Mouse (Mus musculus) MEL (cell line): ENCODE measurements around the gene Habp2. TPM values are rescaled to one million over a fixed set of nuclear protein-coding genes. Genes with fewer than 3 reads are reported as not detected.

Experiments used
- DNase-seq: peaks from one replicate; pipeline ENCODE4 v3.0.0; 2011; ENCODE audit warnings: low read depth, low spot score
- H3K27ac ChIP-seq: 2 replicates; pipeline ENCODE4 v1.5.1; 2012; ENCODE audit warnings: low read depth, mild to moderate bottlenecking, control low read depth, low read length, moderate library complexity; ENCODE audit not compliant: control insufficient read depth
- H3K27me3 ChIP-seq, 2 experiments: fragments of 150-350 bp in 1 of 2; sonication (generic) in 1 of 2; 2 replicates each; pipeline ENCODE4 v1.6.1; 2012; ENCODE audit warnings: low read length in 2 of 2, mild to moderate bottlenecking in 2 of 2, improper control_type of control experiment in 1 of 2, moderate library complexity in 1 of 2; ENCODE audit not compliant: insufficient read depth in 2 of 2, control insufficient read depth in 1 of 2
- H3K36me3 ChIP-seq, 2 experiments: 2 replicates each; pipeline ENCODE4 v1.6.1; 2012 to 2014; ENCODE audit warnings: low read length in 2 of 2, improper control_type of control experiment in 1 of 2, inconsistent platforms in 1 of 2, mild to moderate bottlenecking in 1 of 2; ENCODE audit not compliant: insufficient read depth in 2 of 2, control insufficient read depth in 1 of 2
- H3K4me1 ChIP-seq, 2 experiments: fragments of 150-350 bp in 1 of 2; sonication (generic) in 1 of 2; 2 replicates each; pipeline ENCODE4 v1.6.1; 2012; ENCODE audit warnings: low read length in 2 of 2, improper control_type of control experiment in 1 of 2, mild to moderate bottlenecking in 1 of 2; ENCODE audit not compliant: insufficient read depth in 2 of 2, control insufficient read depth in 1 of 2
- H3K4me3 ChIP-seq, 2 experiments: fragments of 150-350 bp in 1 of 2; sonication (generic) in 1 of 2; 2 replicates each; pipeline ENCODE4 v1.5.1; 2012; ENCODE audit warnings: low read depth in 2 of 2, low read length in 2 of 2, mild to moderate bottlenecking in 2 of 2, moderate library complexity in 2 of 2, control low read depth in 1 of 2, improper control_type of control experiment in 1 of 2; ENCODE audit not compliant: control insufficient read depth in 1 of 2, insufficient read depth in 1 of 2
- H3K79me2 ChIP-seq: 2 replicates; pipeline ENCODE4 v1.6.1; 2012; ENCODE audit warnings: mild to moderate bottlenecking, low read length, moderate library complexity; ENCODE audit not compliant: control insufficient read depth, poor library complexity, insufficient read depth
- H3K9ac ChIP-seq: 2 replicates; pipeline ENCODE4 v1.6.1; 2012; ENCODE audit warnings: low read depth, mild to moderate bottlenecking, control low read depth, low read length, moderate library complexity; ENCODE audit not compliant: control insufficient read depth, poor library complexity, severe bottlenecking
- H3K9me3 ChIP-seq: fragments of 150-350 bp; sonication (generic); replicated peaks from 2 replicates; pipeline ENCODE4 v1.6.1; 2012; ENCODE audit warnings: mild to moderate bottlenecking, low read length, improper control_type of control experiment, moderate library complexity; ENCODE audit not compliant: insufficient read depth
- CHD1 ChIP-seq: IDR thresholded peaks from 2 replicates; pipeline ENCODE4 v1.6.1; 2012; ENCODE audit warnings: low read depth, mild to moderate bottlenecking, inconsistent platforms, low read length, improper control_type of control experiment
- CHD2 ChIP-seq: IDR thresholded peaks from 2 replicates; pipeline ENCODE4 v1.6.1; 2011; ENCODE audit warnings: low read length, improper control_type of control experiment
- CTCF ChIP-seq, 3 experiments: IDR thresholded peaks in 2 of 3; conservative IDR thresholded peaks in 1 of 3; 2 replicates each; pipeline ENCODE4 v1.5.1; 2011 to 2012; ENCODE audit warnings: low read length in 3 of 3, low read depth in 2 of 3, mild to moderate bottlenecking in 2 of 3, improper control_type of control experiment in 1 of 3, inconsistent platforms in 1 of 3, mixed read lengths in 1 of 3, moderate library complexity in 1 of 3; ENCODE audit not compliant: control insufficient read depth in 1 of 3, insufficient read depth in 1 of 3, poor library complexity in 1 of 3, severe bottlenecking in 1 of 3
- ETS1 ChIP-seq: IDR thresholded peaks from 2 replicates; pipeline ENCODE4 v1.6.1; 2012; ENCODE audit warnings: low read depth, mild to moderate bottlenecking, inconsistent platforms, low read length, improper control_type of control experiment, moderate library complexity
- GABPA ChIP-seq: IDR thresholded peaks from 2 replicates; pipeline ENCODE4 v1.6.1; 2012; ENCODE audit warnings: low read depth, mild to moderate bottlenecking, inconsistent platforms, low read length, improper control_type of control experiment, moderate library complexity
- GATA1 ChIP-seq: IDR thresholded peaks from 2 replicates; pipeline ENCODE4 v1.6.1; 2011; ENCODE audit warnings: low read depth, low read length, improper control_type of control experiment
- HCFC1 ChIP-seq: IDR thresholded peaks from 2 replicates; pipeline ENCODE4 v1.6.1; 2012; ENCODE audit warnings: low read depth, mild to moderate bottlenecking, inconsistent platforms, low read length, improper control_type of control experiment, moderate library complexity
- JUND ChIP-seq: IDR thresholded peaks from 2 replicates; pipeline ENCODE4 v1.6.1; 2011; ENCODE audit warnings: low read depth, mild to moderate bottlenecking, improper control_type of control experiment, low read length
- KAT2A ChIP-seq: conservative IDR thresholded peaks from 2 replicates; pipeline ENCODE4 v1.6.1; 2012; ENCODE audit warnings: low read depth, low read length, improper control_type of control experiment, inconsistent platforms
- MAFK ChIP-seq: IDR thresholded peaks from 2 replicates; pipeline ENCODE4 v1.6.1; 2011; ENCODE audit warnings: low read depth, mild to moderate bottlenecking, low read length, improper control_type of control experiment, borderline replicate concordance
- MAZ ChIP-seq: IDR thresholded peaks from 2 replicates; pipeline ENCODE4 v1.6.1; 2012; ENCODE audit warnings: low read depth, mild to moderate bottlenecking, inconsistent platforms, low read length, improper control_type of control experiment
- MYB ChIP-seq: IDR thresholded peaks from 2 replicates; pipeline ENCODE4 v1.6.1; 2011; ENCODE audit warnings: mild to moderate bottlenecking, low read depth, low read length, improper control_type of control experiment
- NRF1 ChIP-seq: IDR thresholded peaks from 2 replicates; pipeline ENCODE4 v1.6.1; 2014; ENCODE audit warnings: low read depth, mild to moderate bottlenecking, inconsistent platforms, low read length, improper control_type of control experiment, moderate library complexity; ENCODE audit not compliant: poor library complexity, insufficient read depth, severe bottlenecking
- POLR2A ChIP-seq, 2 experiments: IDR thresholded peaks; 2 replicates each; pipeline ENCODE4 v1.6.1; 2011 to 2012; ENCODE audit warnings: low read length in 2 of 2, mild to moderate bottlenecking in 2 of 2, control low read depth in 1 of 2, improper control_type of control experiment in 1 of 2, low read depth in 1 of 2, moderate library complexity in 1 of 2; ENCODE audit not compliant: control insufficient read depth in 1 of 2, insufficient read depth in 1 of 2, poor library complexity in 1 of 2
- POLR2AphosphoS2 ChIP-seq: IDR thresholded peaks from 2 replicates; pipeline ENCODE4 v1.6.1; 2011; ENCODE audit warnings: low read length, improper control_type of control experiment
- POLR2AphosphoS5 ChIP-seq: IDR thresholded peaks from 2 replicates; pipeline ENCODE4 v1.6.1; 2012; ENCODE audit warnings: low read depth, borderline replicate concordance, mild to moderate bottlenecking, inconsistent platforms, low read length, moderate library complexity, mixed read lengths
- RAD21 ChIP-seq: IDR thresholded peaks from 2 replicates; pipeline ENCODE4 v1.6.1; 2011; ENCODE audit warnings: mild to moderate bottlenecking, low read depth, low read length, improper control_type of control experiment
- RCOR1 ChIP-seq: IDR thresholded peaks from 2 replicates; pipeline ENCODE4 v1.6.1; 2012; ENCODE audit warnings: low read depth, mild to moderate bottlenecking, inconsistent platforms, low read length, improper control_type of control experiment
- USF1 ChIP-seq: IDR thresholded peaks from 2 replicates; pipeline ENCODE4 v1.6.1; 2014; ENCODE audit warnings: low read depth, mild to moderate bottlenecking, inconsistent platforms, low read length, improper control_type of control experiment, moderate library complexity
- USF2 ChIP-seq, 2 experiments: IDR thresholded peaks; 2 replicates each; pipeline ENCODE4 v1.6.1; 2011 to 2012; ENCODE audit warnings: improper control_type of control experiment in 2 of 2, low read length in 2 of 2, borderline replicate concordance in 1 of 2, inconsistent platforms in 1 of 2, low read depth in 1 of 2, mild to moderate bottlenecking in 1 of 2; ENCODE audit not compliant: insufficient read depth in 1 of 2
- ZKSCAN1 ChIP-seq: IDR thresholded peaks from 2 replicates; pipeline ENCODE4 v1.6.1; 2012; ENCODE audit warnings: low read depth, mild to moderate bottlenecking, inconsistent platforms, low read length, improper control_type of control experiment, moderate library complexity
- ZMIZ1 ChIP-seq: IDR thresholded peaks from 2 replicates; pipeline ENCODE4 v1.6.1; 2012; ENCODE audit warnings: low read depth, mild to moderate bottlenecking, inconsistent platforms, low read length, improper control_type of control experiment, moderate library complexity
- ZNF384 ChIP-seq: IDR thresholded peaks from 2 replicates; pipeline ENCODE4 v1.6.1; 2012; ENCODE audit warnings: low read depth, mild to moderate bottlenecking, inconsistent platforms, low read length, improper control_type of control experiment
- polyA plus RNA-seq, 2 experiments: library from polyadenylated mRNA; stranded (reverse) in 1 of 2; unstranded in 1 of 2; fragments of >175 nt in 1 of 2; fragments of >200 nt in 1 of 2; gene quantifications; 2 replicates each; pipeline versions ENCODE4 v1.2.1 to v1.2.4; 2012; ENCODE audit warnings: low replicate concordance in 2 of 2, low read depth in 1 of 2; ENCODE audit not compliant: insufficient read length in 2 of 2, insufficient read depth in 1 of 2, missing spikeins in 1 of 2
- total RNA-seq: library from RNA; depleted of rRNA; stranded (reverse); fragments of 300-350 nt; gene quantifications from 2 replicates; pipeline ENCODE4 v1.2.3, GENCODE M21; 2012

Gene Habp2
- total and polyA plus RNA-seq, 3 experiments: not detected

DNA sequence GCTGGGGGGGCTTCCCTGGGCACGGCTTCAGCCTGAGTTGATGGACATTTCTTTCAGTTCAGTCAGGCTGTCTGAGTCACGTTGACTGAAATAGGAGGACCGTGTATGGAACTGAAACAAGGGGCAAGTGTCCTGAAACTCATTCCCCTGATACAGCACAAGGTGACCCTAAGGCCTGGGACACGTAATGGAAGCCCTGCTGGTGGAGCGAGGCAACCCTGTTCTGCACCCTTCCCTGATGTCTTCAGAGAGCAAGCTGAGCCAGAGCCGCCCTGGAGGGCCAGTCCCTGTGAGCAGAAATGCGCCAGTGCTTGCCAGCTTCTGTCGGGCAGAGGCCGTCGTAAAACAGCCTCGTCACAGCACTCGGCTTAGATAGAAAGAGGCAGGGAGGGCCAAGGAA is 49.9 kb downstream of the Habp2 start:
- H3K79me2 ChIP-seq: no peaks in the 10 kb centered on the region
- H3K36me3 ChIP-seq: no peaks in the 10 kb centered on the region
- TF ChIP-seq CHD2 (no peak), RAD21 (no peak), ZMIZ1 (no peak), POLR2A (IDR thresholded peaks at IDR 0.05; ENCODE audit: control insufficient read depth in 1 of 2, insufficient read depth in 1 of 2, low read depth in 1 of 2, low read length in 2 of 2, poor library complexity in 1 of 2) (no peak), MAZ (no peak), GABPA (no peak), RCOR1 (no peak), CTCF (IDR thresholded peaks at IDR 0.05 in 2 of 3, conservative IDR thresholded peaks at IDR 0.05 in 1 of 3; ENCODE audit: control insufficient read depth in 1 of 3, insufficient read depth in 1 of 3, low read depth in 2 of 3, low read length in 3 of 3, poor library complexity in 1 of 3, severe bottlenecking in 1 of 3) (no peak)
- TF ChIP-seq, all 39 proteins: peak for 0
- H3K27me3 ChIP-seq: no peaks in the 10 kb centered on the region; a peak in 1 of 4 replicates
- no peak overlapping the region for H3K27ac ChIP-seq
- H3K4me1 ChIP-seq: no peaks in the 10 kb centered on the region
- H3K9ac ChIP-seq: no peak overlapping the region
- H3K4me3 ChIP-seq: no peak overlapping the region
- H3K9me3 ChIP-seq: no peaks in the 10 kb centered on the region
- no peak for DNase-seq

DNA sequence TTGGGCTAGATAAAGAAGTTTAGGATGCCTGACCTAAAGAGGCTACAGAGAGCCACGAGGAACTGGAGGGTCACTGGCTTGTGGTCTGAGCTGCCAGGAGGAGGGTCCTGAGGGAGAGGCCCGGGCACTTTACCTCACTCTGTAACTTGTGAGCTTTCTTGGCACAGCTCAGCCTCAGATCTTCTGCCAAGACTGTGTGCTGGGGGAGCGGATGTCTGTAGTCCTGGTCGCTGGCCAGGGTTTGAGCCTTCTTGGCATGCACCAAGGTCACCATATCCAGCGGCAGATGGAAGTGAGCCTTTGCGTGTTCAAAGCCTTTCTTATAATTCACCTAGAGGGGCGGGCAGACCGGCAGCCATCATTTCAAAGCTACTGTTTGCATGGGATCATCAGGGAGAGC is 55.1 kb downstream of the Habp2 start:
- Histone ChIP-seq H3K9ac (no peak overlapping the region), H3K4me1 (no peaks in the 10 kb centered on the region), H3K9me3 (no peaks in the 10 kb centered on the region), H3K4me3 (no peak overlapping the region), H3K27ac (no peak overlapping the region), H3K36me3 (no peaks in the 10 kb centered on the region), H3K79me2 (no peaks in the 10 kb centered on the region), H3K27me3 (peaks cover 0 to 2% of the 10 kb centered on the region in 2 experiments; a peak in 1 of 4 replicates)
- no peak for DNase-seq
- TF ChIP-seq CTCF (IDR thresholded peaks at IDR 0.05 in 2 of 3, conservative IDR thresholded peaks at IDR 0.05 in 1 of 3; ENCODE audit: control insufficient read depth in 1 of 3, insufficient read depth in 1 of 3, low read depth in 2 of 3, low read length in 3 of 3, poor library complexity in 1 of 3, severe bottlenecking in 1 of 3): no peak
- TF ChIP-seq MAZ: no peak
- no peak for TF ChIP-seq ZKSCAN1
- TF ChIP-seq JUND: no peak
- TF ChIP-seq ZNF384: no peak
- TF ChIP-seq MAFK: no peak
- TF ChIP-seq HCFC1: no peak
- no peak for TF ChIP-seq CHD1
- TF ChIP-seq POLR2AphosphoS2: no peak
- no peak for TF ChIP-seq USF2 (IDR thresholded peaks at IDR 0.05; ENCODE audit: borderline replicate concordance in 1 of 2, insufficient read depth in 1 of 2, low read depth in 1 of 2, low read length in 2 of 2)
- no peak for TF ChIP-seq RAD21
- no peak for TF ChIP-seq USF1
- no peak for TF ChIP-seq GATA1
- no peak for TF ChIP-seq MYB
- no peak for TF ChIP-seq ZMIZ1
- no peak for TF ChIP-seq NRF1
- no peak for TF ChIP-seq KAT2A
- no peak for TF ChIP-seq POLR2AphosphoS5
- TF ChIP-seq ETS1: no peak
